Mouse (Mus musculus) CD4-positive helper T cell, adult 2 months (primary cell): Measurements from ENCODE around the gene Vps13c.

ENCODE experiments used
- DNase-seq: peaks from one replicate; pipeline ENCODE4 v3.0.0-alpha.2; 2012; ENCODE audit warnings: low read depth, missing footprints, low spot score

The Vps13c gene

GRCm38 (mm10) chr9:68016255-68016954, 176.2 kb downstream of the Vps13c start:
- DNase-seq = no peak

DNA sequence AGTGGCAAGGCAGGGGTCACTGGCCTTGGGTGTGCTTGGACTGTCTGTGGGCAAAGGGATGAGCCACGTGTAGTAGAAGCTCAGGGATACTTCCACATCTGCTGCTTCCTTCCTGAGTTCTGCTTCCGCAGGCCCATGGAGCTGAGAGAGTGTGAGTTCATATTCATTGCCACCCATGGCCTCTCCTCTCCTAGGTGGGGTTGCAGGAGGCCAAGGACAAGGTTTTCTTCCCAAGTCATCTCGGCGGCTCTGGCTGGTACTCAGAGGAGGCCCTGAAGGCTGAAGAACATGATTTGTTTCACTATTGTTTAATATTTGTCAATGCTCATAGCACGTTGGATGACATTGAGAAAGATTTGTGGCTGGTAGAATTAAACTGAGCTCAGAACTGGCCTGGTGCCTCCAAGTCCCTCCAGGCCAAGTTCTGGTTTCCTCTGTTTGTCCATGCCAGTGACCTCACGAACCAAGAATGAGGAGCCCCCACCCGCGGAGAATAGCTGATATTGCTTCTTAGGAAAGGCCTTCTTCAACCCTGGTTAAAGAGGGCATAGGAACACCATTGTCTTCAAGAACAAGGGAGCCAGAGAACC, 180.7 kb downstream of the Vps13c start:
- DNase-seq = no peak

DNA sequence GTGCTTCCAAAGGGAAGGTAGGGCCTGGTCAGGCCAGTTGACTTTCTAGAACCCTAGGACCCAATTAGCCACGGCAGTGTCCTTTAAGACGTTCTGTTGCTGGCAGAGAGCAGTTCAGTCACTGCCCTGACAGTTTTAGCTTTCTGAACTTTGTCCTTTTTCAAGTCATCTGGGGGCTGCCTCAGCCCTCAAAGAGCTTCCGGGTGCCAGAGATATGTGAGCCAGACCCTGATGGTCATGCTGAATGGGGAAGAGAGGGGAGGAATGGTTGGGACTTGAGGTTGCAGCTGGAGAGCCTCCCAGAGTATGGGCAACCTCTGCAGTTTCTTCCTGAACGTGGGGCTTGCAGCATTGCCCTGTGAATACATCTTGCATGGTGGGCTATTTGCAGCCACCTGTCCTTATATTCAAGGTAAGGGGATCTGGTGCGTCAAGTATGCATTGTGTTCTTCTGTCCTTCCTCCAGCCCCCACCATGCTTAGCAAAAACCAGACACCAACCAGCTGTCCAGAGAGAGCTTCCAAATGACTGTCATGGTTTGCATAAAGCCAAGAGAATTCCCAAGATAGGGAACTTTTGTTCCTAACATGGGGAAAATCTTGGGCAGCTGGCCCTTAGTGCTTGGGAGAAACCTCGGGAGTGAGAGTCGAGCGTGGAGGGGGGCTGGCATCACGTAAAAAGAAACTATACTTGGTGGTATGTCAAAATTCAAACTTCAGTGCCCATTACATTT, 182.3 kb downstream of the Vps13c start:
- no peak for DNase-seq

GRCm38 (mm10) chr9:68028631-68029030, 188.4 kb downstream of the Vps13c start:
- peak; percentile 12 for DNase-seq

DNA sequence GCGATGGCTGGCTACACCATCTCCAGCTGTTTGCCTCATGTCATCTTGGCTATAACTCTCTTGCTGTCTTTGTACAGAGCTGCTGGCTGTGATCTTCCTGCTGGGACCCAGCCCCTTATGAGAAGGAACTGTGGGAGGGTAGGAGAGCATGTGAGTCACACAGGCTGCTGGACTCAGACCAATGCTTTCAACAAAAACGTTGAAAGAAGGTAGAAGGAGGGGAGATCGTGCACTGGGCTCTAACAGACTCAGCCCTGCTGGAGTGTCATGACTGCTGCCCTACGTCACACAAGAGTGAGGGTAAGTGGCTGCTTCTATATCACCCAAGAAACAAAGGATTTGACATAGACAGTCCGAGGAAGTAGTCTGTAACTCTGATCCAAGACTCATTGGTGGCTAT, 193.6 kb downstream of the Vps13c start:
- DNase-seq = no peak
